Mouse (Mus musculus) liver, adult 2 months (tissue): ENCODE data around the gene Scnm1. TPM values are rescaled to one million over a fixed set of nuclear protein-coding genes. Genes with fewer than 3 reads are reported as not detected.

Source experiments
- DNase-seq: peaks from one replicate; pipeline ENCODE4 v3.0.0-alpha.2; 2011; ENCODE audit warnings: low read depth, low spot score; ENCODE audit errors: extremely low read depth
- H3K27ac ChIP-seq: fragments of 200-500 bp; replicated peaks from 2 replicates; pipeline ENCODE4 v1.5.1; 2012; ENCODE audit warnings: low read depth, mild to moderate bottlenecking, control low read depth, inconsistent platforms, low read length; ENCODE audit not compliant: insufficient read depth
- H3K27me3 ChIP-seq: fragments of 200-500 bp; 2 replicates; pipeline ENCODE4 v1.6.1; 2012; ENCODE audit warnings: mild to moderate bottlenecking, moderate library complexity, low read length, inconsistent platforms; ENCODE audit not compliant: control insufficient read depth, insufficient read depth
- H3K36me3 ChIP-seq: fragments of 200-500 bp; 2 replicates; pipeline ENCODE4 v1.6.1; 2012; ENCODE audit warnings: low read length, inconsistent platforms; ENCODE audit not compliant: control insufficient read depth, insufficient read depth
- H3K4me1 ChIP-seq: fragments of 200-500 bp; 2 replicates; pipeline ENCODE4 v1.6.1; 2011; ENCODE audit warnings: low read length; ENCODE audit not compliant: control insufficient read depth, insufficient read depth
- H3K4me3 ChIP-seq: fragments of 200-500 bp; 2 replicates; pipeline ENCODE4 v1.5.1; 2011; ENCODE audit warnings: low read depth, mild to moderate bottlenecking, control low read depth, low read length, moderate library complexity; ENCODE audit not compliant: insufficient read depth
- H3K79me2 ChIP-seq: fragments of 200-500 bp; 2 replicates; pipeline ENCODE4 v1.6.1; 2012; ENCODE audit warnings: inconsistent platforms, mild to moderate bottlenecking, low read length, moderate library complexity; ENCODE audit not compliant: control insufficient read depth, insufficient read depth
- H3K9ac ChIP-seq: fragments of 200-500 bp; 2 replicates; pipeline ENCODE4 v1.6.1; 2012; ENCODE audit warnings: low read depth, mild to moderate bottlenecking, control low read depth, inconsistent platforms, low read length
- CTCF ChIP-seq: fragments of 200-500 bp; IDR thresholded peaks from 2 replicates; pipeline ENCODE4 v1.5.1; 2011; ENCODE audit warnings: low read depth, low read length, control low read depth
- POLR2A ChIP-seq: fragments of 200-500 bp; IDR thresholded peaks from 2 replicates; pipeline ENCODE4 v1.6.1; 2011; ENCODE audit warnings: low read length, control low read depth; ENCODE audit not compliant: insufficient read depth; ENCODE audit errors: extremely low read depth
- WGBS: fragments of 180-500 bp; shearing (Covaris S2); methylation state at CpG from one replicate; pipeline ENCODE4 v1.1.7; 2018; 5-methylcytosine and 5-hydroxymethylcytosine counted together
- polyA plus RNA-seq: library from polyadenylated mRNA; depleted of rRNA; stranded (reverse); fragments of >200 nt; gene quantifications from 2 replicates; pipeline ENCODE4 v1.2.3, GENCODE M21; 2012; rRNA removed
- total RNA-seq: library from RNA; depleted of rRNA; stranded (reverse); fragments of >200 nt; gene quantifications from 2 replicates; pipeline ENCODE4 v1.2.3, GENCODE M21; 2014; rRNA removed

Gene Scnm1
- total and polyA plus RNA-seq, 2 experiments, result 12.6 to 17.7 TPM

GRCm38 (mm10) chr3:95105586-95106337 is 28.0 kb downstream of the Scnm1 start:
- Histone ChIP-seq H3K4me1 (peaks cover 7% of the 10 kb centered on the region; the same call in 1 of the 2 replicates), H3K9ac (peak overlapping the region; percentile 66), H3K36me3 (peaks cover 4% of the 10 kb centered on the region; the same call in 1 of the 2 replicates), H3K79me2 (peaks cover 23% of the 10 kb centered on the region; the same call in 1 of the 2 replicates), H3K4me3 (peak overlapping the region; percentile 72), H3K27me3 (no peaks in the 10 kb centered on the region), H3K27ac (peak overlapping the region; percentile 32)
- WGBS, result under 1% methylated on average over 16 of the region's 16 CpGs
- no peak for DNase-seq
- TF ChIP-seq CTCF (no peak), POLR2A (no peak)

- Histone ChIP-seq H3K79me2 (peaks cover 23% of the 10 kb centered on the region), H3K4me1 (peaks cover 7% of the 10 kb centered on the region; the same call in 1 of the 2 replicates), H3K36me3 (peaks cover 4% of the 10 kb centered on the region; the same call in 1 of the 2 replicates), H3K4me3 (peak overlapping the region; percentile 13; the same call in 1 of the 2 replicates), H3K27ac (no peak overlapping the region), H3K27me3 (no peaks in the 10 kb centered on the region), H3K9ac (peak overlapping the region; percentile 25; the same call in 1 of the 2 replicates)
- DNase-seq, result no peak
- whole genome bisulfite sequencing, result 18% methylated on average over 4 of the region's 4 CpGs
- TF ChIP-seq CTCF, result no peak
- no peak for TF ChIP-seq POLR2A
These were observed 28.7 kb downstream of the Scnm1 start for GRCm38 (mm10) chr3:95105121-95105520.

GRCm38 (mm10) chr3:95100854-95101253 is 33.0 kb downstream of the Scnm1 start:
- H3K9ac ChIP-seq, result no peak overlapping the region
- no peak overlapping the region for H3K27ac ChIP-seq
- peaks cover 8% of the 10 kb centered on the region; the same call in 1 of the 2 replicates for H3K36me3 ChIP-seq
- H3K27me3 ChIP-seq, result no peaks in the 10 kb centered on the region
- H3K79me2 ChIP-seq, result peaks cover 26% of the 10 kb centered on the region
- no peak for DNase-seq
- TF ChIP-seq CTCF (no peak), POLR2A (no peak)
- H3K4me1 ChIP-seq, result peaks cover 7% of the 10 kb centered on the region; the same call in 1 of the 2 replicates
- 58% methylated on average over 2 of the region's 2 CpGs for WGBS
- no peak overlapping the region for H3K4me3 ChIP-seq

- 88% methylated on average over 1 of the region's 1 CpGs for WGBS
- Histone ChIP-seq H3K9ac (no peak overlapping the region), H3K4me1 (0 out of 2 replicates have a peak, but pooled peaks cover 2% of the 10 kb centered on the region), H3K27me3 (no peaks in the 10 kb centered on the region), H3K36me3 (no peaks in the 10 kb centered on the region), H3K27ac (no peak overlapping the region), H3K79me2 (no peaks in the 10 kb centered on the region; the same call in 1 of the 2 replicates), H3K4me3 (no peak overlapping the region)
- DNase-seq, result no peak
- TF ChIP-seq POLR2A, result no peak
- no peak for TF ChIP-seq CTCF
These were observed 45.7 kb downstream of the Scnm1 start for GRCm38 (mm10) chr3:95088071-95088470.

Other genes starting within 250 kb of the Scnm1 start
- gene Psmb4, start 247.1 kb downstream of the Scnm1 start, total RNA-seq, result 246 and 264 TPM in 2 replicates
- 266 and 271 TPM in 2 replicates for gene Psmb4, start 247.1 kb downstream of the Scnm1 start, polyA plus RNA-seq
- 631 and 642 TPM in 2 replicates for gene Selenbp1, start 201.0 kb downstream of the Scnm1 start, total RNA-seq
- gene Selenbp1, start 201.0 kb downstream of the Scnm1 start, polyA plus RNA-seq, result 641 and 744 TPM in 2 replicates
- gene Rfx5, start 179.9 kb downstream of the Scnm1 start, total RNA-seq, result 6.4 and 7.0 TPM in 2 replicates
- 6.0 and 7.1 TPM in 2 replicates for gene Rfx5, start 179.9 kb downstream of the Scnm1 start, polyA plus RNA-seq
- gene Pi4kb, start 159.3 kb downstream of the Scnm1 start, total RNA-seq, result 26.5 and 30.8 TPM in 2 replicates
- 25.3 and 26.0 TPM in 2 replicates for gene Pi4kb, start 159.3 kb downstream of the Scnm1 start, polyA plus RNA-seq
- 2.1 and 3.2 TPM in 2 replicates for gene Zfp687, start 118.6 kb downstream of the Scnm1 start, total RNA-seq
- 6.8 and 8.8 TPM in 2 replicates for gene Zfp687, start 118.6 kb downstream of the Scnm1 start, polyA plus RNA-seq
- 140 and 156 TPM in 2 replicates for gene Psmd4, start 91.4 kb downstream of the Scnm1 start, total RNA-seq
- gene Psmd4, start 91.4 kb downstream of the Scnm1 start, polyA plus RNA-seq, result 132 and 134 TPM in 2 replicates
- 4.5 and 5.6 TPM in 2 replicates for gene Pip5k1a, start 27.1 kb downstream of the Scnm1 start, total RNA-seq
- gene Pip5k1a, start 27.1 kb downstream of the Scnm1 start, polyA plus RNA-seq, result 5.2 and 6.7 TPM in 2 replicates
- 9.9 and 12.7 TPM in 2 replicates for gene Vps72, start 23.0 kb downstream of the Scnm1 start, total RNA-seq
- 25.1 and 27.4 TPM in 2 replicates for gene Vps72, start 23.0 kb downstream of the Scnm1 start, polyA plus RNA-seq
- 0.65 TPM in 1 of 2 replicates, not detected in the other for gene Tmod4, start 9.5 kb downstream of the Scnm1 start, total RNA-seq
- gene Tmod4, start 9.5 kb downstream of the Scnm1 start, polyA plus RNA-seq, result 0.25 TPM in 1 of 2 replicates, not detected in the other
- gene Lysmd1, start 77 bp upstream of the Scnm1 start, total RNA-seq, result 7.0 and 7.9 TPM in 2 replicates
- gene Lysmd1, start 77 bp upstream of the Scnm1 start, polyA plus RNA-seq, result 6.1 and 6.5 TPM in 2 replicates
- gene Tnfaip8l2, start 8.3 kb upstream of the Scnm1 start, total RNA-seq, result 2.3 and 2.8 TPM in 2 replicates
- 2.7 and 4.0 TPM in 2 replicates for gene Tnfaip8l2, start 8.3 kb upstream of the Scnm1 start, polyA plus RNA-seq
- 0.65 and 1.1 TPM in 2 replicates for gene Sema6c, start 26.4 kb upstream of the Scnm1 start, total RNA-seq
- gene Sema6c, start 26.4 kb upstream of the Scnm1 start, polyA plus RNA-seq, result 2.1 and 2.9 TPM in 2 replicates
- 13.7 and 17.6 TPM in 2 replicates for gene Gabpb2, start 83.9 kb upstream of the Scnm1 start, total RNA-seq
- 4.4 and 6.1 TPM in 2 replicates for gene Gabpb2, start 83.9 kb upstream of the Scnm1 start, polyA plus RNA-seq
- gene Cdc42se1, start 94.7 kb upstream of the Scnm1 start, total RNA-seq, result 8.9 and 12.3 TPM in 2 replicates
- 12.4 and 13.1 TPM in 2 replicates for gene Cdc42se1, start 94.7 kb upstream of the Scnm1 start, polyA plus RNA-seq
- gene Mllt11, start 98.2 kb upstream of the Scnm1 start, total RNA-seq, result 0.81 and 0.83 TPM in 2 replicates
- 0.81 and 1.4 TPM in 2 replicates for gene Mllt11, start 98.2 kb upstream of the Scnm1 start, polyA plus RNA-seq
- gene Gm128, start 107.6 kb upstream of the Scnm1 start, total RNA-seq, result 0.09 TPM in 1 of 2 replicates, not detected in the other
- 0.06 TPM in 1 of 2 replicates, not detected in the other for gene Gm128, start 107.6 kb upstream of the Scnm1 start, polyA plus RNA-seq
- gene Bnipl, start 117.2 kb upstream of the Scnm1 start, total RNA-seq, result 0.07 TPM in 1 of 2 replicates, not detected in the other
- gene Bnipl, start 117.2 kb upstream of the Scnm1 start, polyA plus RNA-seq, result 0.16 TPM in 1 of 2 replicates, not detected in the other
- 56.6 and 63.6 TPM in 2 replicates for gene Mindy1, start 147.3 kb upstream of the Scnm1 start, total RNA-seq
- 122 and 137 TPM in 2 replicates for gene Mindy1, start 147.3 kb upstream of the Scnm1 start, polyA plus RNA-seq
- gene Prune1, start 148.1 kb upstream of the Scnm1 start, total RNA-seq, result 7.6 and 7.8 TPM in 2 replicates
- gene Prune1, start 148.1 kb upstream of the Scnm1 start, polyA plus RNA-seq, result 11.3 and 12.8 TPM in 2 replicates
- gene Anxa9, start 173.2 kb upstream of the Scnm1 start, total RNA-seq, result 0.54 and 0.55 TPM in 2 replicates
- gene Anxa9, start 173.2 kb upstream of the Scnm1 start, polyA plus RNA-seq, result 0.47 and 0.91 TPM in 2 replicates
- gene Cers2, start 180.8 kb upstream of the Scnm1 start, total RNA-seq, result 283 and 284 TPM in 2 replicates
- gene Cers2, start 180.8 kb upstream of the Scnm1 start, polyA plus RNA-seq, result 266 and 271 TPM in 2 replicates
- gene Setdb1, start 223.2 kb upstream of the Scnm1 start, total RNA-seq, result 13.3 and 15.7 TPM in 2 replicates
- 6.3 and 8.6 TPM in 2 replicates for gene Setdb1, start 223.2 kb upstream of the Scnm1 start, polyA plus RNA-seq